Mouse (Mus musculus): ENCODE results near the gene Srd5a1.
"Not testable (repeated sequence)": the region's sequence is repeated elsewhere in the genome, so short reads cannot be mapped to it uniquely, and the experiment has no call there.

The Srd5a1 gene

GRCm38 (mm10) chr13:69624510-69624909, 13.3 kb upstream of the Srd5a1 start:
- no peak for DNase-seq (ENCODE audit: low spot score)

DNA sequence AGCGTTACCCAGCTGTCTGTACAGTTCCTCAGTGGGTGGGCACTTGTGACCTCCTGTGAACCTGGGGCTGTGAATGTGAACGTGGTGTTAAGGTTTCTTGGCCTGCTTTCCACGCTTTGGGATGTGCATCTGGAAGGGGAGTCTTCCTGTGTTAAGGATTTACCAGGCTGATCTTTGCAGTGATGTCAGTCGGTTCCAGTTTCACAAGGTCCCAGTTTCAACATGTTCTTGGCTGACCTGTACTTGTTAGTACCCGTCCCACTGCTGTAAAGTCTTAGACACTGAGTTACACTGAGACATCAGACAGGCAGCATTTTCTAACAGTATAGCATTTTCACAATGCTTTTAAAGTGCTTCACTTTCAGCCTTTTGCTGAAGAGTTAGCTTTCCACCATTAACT, 12.6 kb upstream of the Srd5a1 start:
- no peak for DNase-seq (ENCODE audit: low spot score)

- no peak for DNase-seq (ENCODE audit: low spot score)
These were observed 5.5 kb upstream of the Srd5a1 start for GRCm38 (mm10) chr13:69616716-69617115.

DNA sequence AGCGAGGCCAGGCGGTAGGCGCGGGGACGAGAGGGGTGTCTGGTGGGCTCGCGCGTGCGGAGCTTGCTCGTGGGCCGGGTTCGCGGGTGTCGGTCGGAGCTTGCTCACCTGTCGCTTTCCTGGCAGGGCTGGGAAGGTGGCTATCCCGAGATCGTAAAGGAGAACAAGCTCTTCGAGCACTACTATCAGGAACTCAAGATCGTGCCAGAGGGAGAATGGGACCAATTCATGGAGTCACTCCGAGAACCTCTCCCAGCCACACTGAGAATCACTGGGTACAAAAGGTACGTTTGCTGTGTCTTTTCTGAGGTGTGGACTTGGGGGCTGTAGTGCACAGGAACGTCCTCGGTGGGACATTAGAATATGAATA, 918 bp upstream of the Srd5a1 start:
- peak; percentile 17 for DNase-seq (ENCODE audit: low spot score)

GRCm38 (mm10) chr13:69610751-69611397, 368 bp downstream of the Srd5a1 start:
- DNase-seq (ENCODE audit: low spot score), result peak; percentile 50

DNA sequence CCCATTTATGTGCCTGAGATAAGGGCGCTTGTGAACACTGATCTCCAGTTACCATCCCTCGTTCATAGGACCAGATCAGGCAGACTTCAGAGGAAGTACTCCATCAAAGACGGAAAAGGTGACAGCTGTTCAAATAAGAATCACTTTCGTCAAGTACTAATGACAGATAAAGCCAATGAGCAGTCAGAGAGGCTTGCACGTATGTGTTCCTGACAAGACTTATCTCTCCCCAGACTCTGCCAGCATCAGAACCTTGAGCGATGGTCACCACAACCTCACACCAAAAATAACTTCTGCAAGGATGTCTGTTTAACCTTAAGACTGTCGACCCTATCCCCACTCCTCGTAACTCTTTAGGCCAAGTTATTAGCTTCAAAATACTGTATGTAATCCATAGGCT, 2.5 kb downstream of the Srd5a1 start:
- no peak for DNase-seq (ENCODE audit: low spot score)

DNA sequence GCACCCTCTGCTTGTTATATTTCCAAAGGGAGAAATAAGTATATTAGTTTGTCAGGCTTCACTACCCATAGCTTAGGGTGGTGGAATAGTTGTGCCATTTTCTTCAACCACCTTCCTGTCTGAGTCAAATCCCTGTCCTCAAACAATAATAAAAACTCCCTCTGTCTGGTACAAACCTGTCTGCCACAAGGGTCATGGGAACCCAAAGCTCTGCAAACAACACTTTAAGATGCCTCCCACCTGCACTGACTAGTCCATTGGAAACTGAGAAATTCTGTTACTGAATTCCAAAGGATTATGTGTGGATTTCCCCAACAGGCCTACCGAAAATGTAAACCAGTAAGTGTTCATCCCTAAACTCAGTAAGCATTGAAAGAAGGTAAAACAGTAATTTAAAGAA, 6.6 kb downstream of the Srd5a1 start:
- no peak for DNase-seq (ENCODE audit: low spot score)

- no peak for DNase-seq (ENCODE audit: low spot score)
These were observed 9.9 kb downstream of the Srd5a1 start for GRCm38 (mm10) chr13:69601321-69601720.

DNA sequence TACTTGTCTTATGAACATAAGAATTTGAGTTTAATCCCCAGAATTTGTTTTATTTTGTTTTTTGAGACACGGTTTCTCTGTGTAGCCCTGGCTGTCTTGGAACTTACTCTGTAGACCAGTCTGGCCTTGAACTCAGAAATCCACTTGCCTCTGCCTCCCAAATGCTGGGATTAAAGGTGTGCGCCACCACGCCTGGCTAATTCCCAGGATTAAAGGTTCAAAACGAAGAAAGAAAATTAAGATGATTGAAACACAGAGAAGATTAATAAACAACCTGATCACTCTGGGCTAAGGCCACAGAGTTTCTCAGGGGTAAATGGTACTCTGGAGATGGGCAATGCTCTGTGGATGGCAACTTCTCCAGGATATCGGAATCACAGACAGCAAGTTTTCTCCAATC, 10.4 kb downstream of the Srd5a1 start:
- not testable (repeated sequence) for DNase-seq (ENCODE audit: low spot score)

- DNase-seq (ENCODE audit: low spot score), result no peak
These were observed 12.4 kb downstream of the Srd5a1 start for GRCm38 (mm10) chr13:69598867-69599266.

GRCm38 (mm10) chr13:69596515-69596914, 14.7 kb downstream of the Srd5a1 start:
- no peak for DNase-seq (ENCODE audit: low spot score)

GRCm38 (mm10) chr13:69595911-69596310, 15.3 kb downstream of the Srd5a1 start:
- no peak for DNase-seq (ENCODE audit: low spot score)

GRCm38 (mm10) chr13:69594577-69595256, 16.5 kb downstream of the Srd5a1 start:
- no peak for DNase-seq (ENCODE audit: low spot score)

DNA sequence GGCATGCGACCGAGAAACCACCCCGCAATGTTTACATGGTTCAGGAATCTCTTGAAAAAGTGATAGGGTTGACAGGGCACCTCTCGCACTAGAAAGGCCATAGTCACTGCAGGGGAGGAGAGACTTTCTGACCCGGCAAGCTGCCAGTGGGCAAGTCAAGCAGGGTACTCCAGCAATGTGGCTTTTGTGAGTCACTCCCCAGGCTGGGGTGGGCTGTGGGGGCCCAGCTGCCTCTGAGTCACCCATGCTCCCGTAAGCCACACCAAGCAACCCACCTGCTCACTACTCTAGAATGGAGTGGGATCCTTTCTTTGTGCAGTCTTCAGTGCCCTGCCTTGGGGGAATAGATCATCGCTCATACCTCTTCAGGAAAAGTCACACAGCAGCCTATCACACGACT, 17.8 kb downstream of the Srd5a1 start:
- no peak for DNase-seq (ENCODE audit: low spot score)

DNA sequence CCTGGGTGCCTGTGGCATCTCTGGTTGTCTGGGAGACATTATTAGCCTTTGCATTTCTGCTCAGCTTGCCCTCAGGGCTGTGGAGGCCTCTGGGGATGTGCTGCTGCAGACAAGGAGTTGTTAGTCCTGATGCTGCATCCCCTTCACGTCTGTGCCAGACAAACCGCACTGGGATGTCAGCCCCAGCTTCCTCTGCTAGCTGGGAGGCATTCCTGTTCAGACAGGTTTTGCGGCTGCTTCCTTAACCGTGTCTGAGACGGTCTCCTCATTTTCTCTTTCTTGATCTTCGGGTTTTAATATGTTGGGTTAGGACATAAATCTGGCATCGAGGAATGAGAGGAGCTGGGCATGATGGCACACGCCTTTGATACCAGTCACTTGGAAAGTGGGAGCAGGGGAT, 19.0 kb downstream of the Srd5a1 start:
- no peak for DNase-seq (ENCODE audit: low spot score)

- DNase-seq (ENCODE audit: low spot score), result no peak
These were observed 19.9 kb downstream of the Srd5a1 start for GRCm38 (mm10) chr13:69591338-69591737.

DNA sequence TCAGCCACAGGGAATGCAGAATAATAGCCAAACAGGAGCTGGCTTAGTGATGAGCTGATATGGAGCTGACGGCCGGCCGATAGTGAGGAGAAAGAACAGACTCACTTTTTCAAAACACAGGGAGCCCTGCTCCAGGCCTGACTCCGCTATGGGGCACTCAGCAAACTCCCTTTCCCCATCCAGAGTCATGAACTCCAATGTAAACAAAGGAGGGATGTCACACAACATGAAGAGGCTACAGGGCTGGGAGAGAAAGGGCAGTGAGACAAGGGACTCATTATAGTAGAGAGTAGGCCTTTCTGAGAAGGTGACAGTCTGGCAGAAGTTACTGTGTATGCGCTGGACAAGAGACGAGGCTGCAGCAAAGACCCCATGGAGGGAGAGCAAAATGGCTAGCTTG, 23.0 kb downstream of the Srd5a1 start:
- DNase-seq (ENCODE audit: low spot score), result no peak

- DNase-seq (ENCODE audit: low spot score), result no peak
These were observed 23.4 kb downstream of the Srd5a1 start for GRCm38 (mm10) chr13:69587849-69588248.

GRCm38 (mm10) chr13:69586337-69586736, 24.9 kb downstream of the Srd5a1 start:
- DNase-seq (ENCODE audit: low spot score), result no peak

GRCm38 (mm10) chr13:69585828-69586227, 25.4 kb downstream of the Srd5a1 start:
- no peak for DNase-seq (ENCODE audit: low spot score)

- DNase-seq (ENCODE audit: low spot score), result no peak
These were observed 27.7 kb downstream of the Srd5a1 start for GRCm38 (mm10) chr13:69583591-69583990.

DNA sequence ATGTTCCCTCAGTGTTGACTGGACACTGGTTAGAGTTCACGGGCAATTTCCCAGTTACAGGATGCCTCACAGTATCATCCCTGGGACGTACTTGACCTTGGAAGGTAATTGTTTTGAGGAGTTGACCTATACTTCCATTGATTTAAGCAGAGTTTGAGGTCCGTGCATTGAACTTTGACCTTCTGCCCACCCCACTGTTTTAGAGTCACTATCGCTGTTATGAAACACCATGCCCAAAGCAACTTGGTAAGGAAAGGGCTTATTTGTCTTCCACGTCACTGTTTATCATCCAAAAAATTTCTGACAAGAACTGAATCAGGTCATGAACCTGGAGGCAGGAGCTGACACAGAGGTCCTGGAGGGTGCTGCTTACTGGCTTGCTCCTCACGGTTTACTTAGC, 28.8 kb downstream of the Srd5a1 start:
- no peak for DNase-seq (ENCODE audit: low spot score)

GRCm38 (mm10) chr13:69577181-69577834, 33.9 kb downstream of the Srd5a1 start:
- DNase-seq (ENCODE audit: low spot score), result no peak

GRCm38 (mm10) chr13:69576676-69577075, 34.6 kb downstream of the Srd5a1 start:
- no peak for DNase-seq (ENCODE audit: low spot score)
